Mouse (Mus musculus) right cerebral cortex, postnatal 14 days (tissue): Measurements from ENCODE around the gene Bcl2l11.

ENCODE experiments used
- DNase-seq: peaks from one replicate; pipeline ENCODE4 v3.0.0; 2022

The Bcl2l11 gene

GRCm38 (mm10) chr2:128114621-128115020 lies 11.2 kb upstream of the Bcl2l11 start:
- no peak for DNase-seq

DNA sequence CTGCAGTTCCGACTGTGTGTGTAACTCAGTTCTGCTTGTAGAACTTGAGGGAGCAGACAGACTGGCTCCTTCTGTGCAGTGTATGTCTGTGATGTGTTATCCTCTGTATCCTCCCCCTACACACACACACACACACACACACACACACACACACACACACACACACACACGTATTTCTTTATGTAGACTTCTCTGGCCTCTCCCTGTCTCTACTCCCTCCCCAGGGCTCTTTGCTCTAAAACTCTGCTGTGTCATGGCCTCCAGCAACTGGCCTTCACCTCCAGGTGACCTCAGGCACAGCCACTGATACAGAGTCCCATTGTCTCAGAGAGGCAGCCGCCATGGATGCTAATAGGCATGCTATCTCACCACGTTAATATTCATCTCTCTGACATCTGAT lies 10.3 kb upstream of the Bcl2l11 start:
- no peak for DNase-seq

- no peak for DNase-seq
Measured at GRCm38 (mm10) chr2:128117605-128118004, 8.2 kb upstream of the Bcl2l11 start.

DNA sequence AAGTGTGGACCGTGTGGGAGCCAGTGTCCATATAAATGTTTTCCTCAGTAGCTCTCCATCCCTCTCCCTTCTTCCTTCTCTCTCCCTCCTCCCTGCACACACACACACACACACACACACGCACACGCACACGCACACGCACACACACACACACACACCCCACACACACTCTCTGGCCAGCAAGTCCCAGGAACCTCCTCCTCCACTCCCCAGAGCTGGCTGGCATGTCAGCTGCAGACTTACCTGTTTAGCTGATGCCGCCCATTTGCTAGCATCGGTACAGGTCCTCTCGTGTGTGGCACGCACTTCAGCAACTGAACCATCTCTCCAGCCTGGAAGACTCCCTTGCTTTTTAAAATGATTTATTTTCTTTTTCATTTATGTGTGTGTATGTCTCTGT lies 6.9 kb upstream of the Bcl2l11 start:
- DNase-seq: no peak

- DNase-seq: peak; percentile 50
Measured at GRCm38 (mm10) chr2:128122491-128122890, 3.3 kb upstream of the Bcl2l11 start.

DNA sequence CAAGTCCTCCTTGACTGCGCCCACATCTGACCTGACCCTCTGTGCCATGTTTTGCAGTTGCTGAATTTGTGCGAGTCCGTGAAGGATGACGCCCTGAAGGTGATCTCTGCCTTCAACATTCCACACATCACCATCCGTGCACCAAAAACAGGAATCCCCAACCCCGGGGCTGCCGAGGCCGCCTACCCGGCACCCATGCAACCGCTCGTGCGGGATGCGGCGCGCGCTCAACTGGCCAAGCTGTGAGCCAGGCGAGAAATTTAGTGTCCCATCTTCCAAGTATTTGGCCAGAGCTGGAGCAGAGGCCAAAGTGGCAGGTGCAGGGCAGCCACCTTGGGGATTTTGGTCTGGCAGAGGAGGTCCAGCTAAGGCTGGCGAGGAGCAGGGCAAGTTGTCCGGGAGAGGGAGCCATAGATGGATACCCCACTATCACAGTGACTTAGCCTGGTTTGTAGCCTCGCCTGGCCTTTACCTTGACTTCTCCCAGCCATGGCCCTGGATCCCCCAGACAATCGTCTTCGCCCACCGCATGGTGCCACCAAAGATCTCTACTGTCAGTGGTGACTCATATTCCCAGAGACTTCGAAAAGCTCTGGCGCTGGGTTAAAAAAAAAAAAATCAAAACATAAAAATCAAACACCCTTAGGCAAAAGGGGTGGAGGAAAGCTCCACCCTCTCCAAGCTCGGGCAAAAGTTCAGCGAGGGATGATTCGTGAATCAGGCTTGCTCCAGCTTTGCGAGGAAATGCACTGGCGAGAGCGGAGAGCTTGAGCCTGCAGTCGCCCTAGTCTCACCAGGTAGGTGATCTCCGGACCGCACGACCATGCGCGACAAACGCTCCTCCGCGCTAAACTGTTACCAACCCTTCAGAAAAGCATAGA lies 2.7 kb upstream of the Bcl2l11 start:
- no peak for DNase-seq

DNA sequence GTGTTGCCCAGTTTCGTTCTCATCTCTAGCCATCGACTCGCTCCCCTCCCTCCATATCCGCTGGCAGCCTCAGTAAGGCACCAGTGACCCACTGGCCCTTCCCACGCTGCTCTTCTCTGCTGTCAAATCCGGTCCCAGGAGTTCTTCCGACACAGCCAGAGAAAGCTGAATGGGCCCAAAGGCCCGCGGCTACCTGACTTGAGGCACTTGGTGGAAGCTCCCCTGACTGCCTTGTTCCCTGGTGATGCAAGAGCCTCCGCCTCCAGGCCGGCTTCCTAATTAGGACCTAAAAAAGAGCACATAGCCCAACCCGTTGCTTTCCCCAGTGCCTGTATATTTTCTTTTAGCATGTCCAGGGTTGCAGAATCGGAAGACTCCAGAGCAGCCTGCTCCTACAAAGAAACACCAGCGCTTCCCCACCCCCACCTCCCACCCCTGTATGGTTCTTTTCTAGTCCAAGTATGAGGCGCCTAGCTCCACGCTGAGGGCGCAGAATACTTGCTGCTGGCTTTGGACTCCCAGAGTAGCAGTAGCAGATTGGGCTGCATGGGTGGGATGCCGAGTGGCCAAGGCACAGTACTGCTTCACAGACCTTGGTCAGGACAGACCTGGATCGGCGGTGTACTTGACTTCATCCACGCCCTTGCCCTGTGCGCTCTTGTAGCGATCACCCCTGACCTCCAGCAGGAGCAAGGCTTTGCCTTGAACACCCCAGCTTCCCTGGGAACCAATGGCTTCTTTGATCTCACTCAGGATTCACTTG lies 1.7 kb upstream of the Bcl2l11 start:
- DNase-seq: no peak

- no peak for DNase-seq
Measured at GRCm38 (mm10) chr2:128124693-128125092, 1.1 kb upstream of the Bcl2l11 start.

DNA sequence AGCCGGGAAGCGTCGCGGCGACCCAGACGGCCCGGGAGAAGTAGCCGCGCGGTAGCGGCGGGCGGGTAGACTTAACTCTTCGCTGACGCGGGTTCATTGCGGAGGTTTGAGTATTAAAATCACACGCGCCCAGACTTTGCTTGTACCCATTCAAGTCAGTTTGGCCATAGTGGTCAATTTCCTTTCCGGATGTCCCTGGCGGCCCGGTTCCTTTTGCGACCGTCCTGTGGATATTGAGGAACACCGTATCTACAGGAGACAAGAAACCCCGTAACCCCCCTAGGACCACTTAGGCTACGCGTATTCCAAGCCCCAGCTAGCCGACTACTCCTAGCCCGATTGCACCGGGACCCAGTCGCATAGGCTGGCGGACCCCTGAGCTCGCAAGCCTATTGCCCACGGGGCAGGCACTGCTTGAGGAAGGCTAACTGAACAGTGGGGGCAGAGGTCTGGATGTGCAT lies 783 bp downstream of the Bcl2l11 start:
- no peak for DNase-seq

DNA sequence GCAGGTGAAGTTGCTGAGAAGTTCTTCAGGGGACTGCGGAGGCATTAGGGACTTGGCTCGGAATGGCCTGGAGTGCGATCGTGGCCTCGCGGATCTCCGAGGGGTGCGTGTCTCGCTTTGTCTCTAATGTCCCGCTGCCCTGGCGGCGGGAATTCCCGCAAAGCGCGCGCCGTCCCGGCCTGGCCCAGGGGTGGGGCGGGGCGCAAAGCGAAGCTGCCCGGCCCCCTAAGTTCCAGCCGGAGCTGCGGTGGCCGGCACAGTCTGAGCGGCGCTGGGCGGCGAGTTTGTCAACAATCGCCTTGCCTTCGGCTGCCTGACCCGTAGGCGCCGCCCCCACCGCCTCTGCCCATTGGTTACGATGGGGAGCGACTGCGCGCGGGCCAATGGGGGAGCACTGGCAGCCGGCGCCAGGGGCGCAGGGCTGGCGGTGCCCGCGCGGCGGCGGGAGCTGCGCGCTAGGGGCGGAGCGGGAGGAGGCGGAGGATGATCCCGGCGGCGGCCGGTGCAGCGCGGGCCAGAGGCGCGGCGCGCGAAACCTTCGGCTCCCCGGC lies 1.4 kb downstream of the Bcl2l11 start:
- DNase-seq: peak; percentile 87

GRCm38 (mm10) chr2:128127691-128128292 lies 2.0 kb downstream of the Bcl2l11 start:
- DNase-seq: peak; percentile 44

GRCm38 (mm10) chr2:128128532-128128931 lies 2.7 kb downstream of the Bcl2l11 start:
- DNase-seq: no peak

DNA sequence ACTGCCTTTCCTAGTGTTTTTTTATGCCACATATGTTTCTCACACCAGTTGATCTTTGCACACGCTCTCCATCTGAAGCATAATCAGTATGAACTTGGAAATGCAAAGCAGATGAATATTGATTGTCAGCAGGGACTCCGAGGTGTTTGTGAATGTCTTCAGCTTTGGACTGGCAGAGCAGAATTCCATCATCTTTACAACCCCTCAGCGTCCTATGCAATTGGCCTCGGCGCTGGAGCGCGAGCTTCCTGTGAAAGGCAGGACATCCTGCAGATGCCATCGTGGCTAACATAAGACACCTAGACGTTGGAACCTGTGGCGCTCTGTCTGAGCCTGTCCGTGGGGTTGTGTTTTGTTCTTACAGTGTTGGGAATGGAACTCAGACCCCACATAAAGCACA lies 5.7 kb downstream of the Bcl2l11 start:
- no peak for DNase-seq

- no peak for DNase-seq
Measured at GRCm38 (mm10) chr2:128132635-128133034, 6.8 kb downstream of the Bcl2l11 start.

GRCm38 (mm10) chr2:128133865-128134264 lies 8.0 kb downstream of the Bcl2l11 start:
- no peak for DNase-seq

DNA sequence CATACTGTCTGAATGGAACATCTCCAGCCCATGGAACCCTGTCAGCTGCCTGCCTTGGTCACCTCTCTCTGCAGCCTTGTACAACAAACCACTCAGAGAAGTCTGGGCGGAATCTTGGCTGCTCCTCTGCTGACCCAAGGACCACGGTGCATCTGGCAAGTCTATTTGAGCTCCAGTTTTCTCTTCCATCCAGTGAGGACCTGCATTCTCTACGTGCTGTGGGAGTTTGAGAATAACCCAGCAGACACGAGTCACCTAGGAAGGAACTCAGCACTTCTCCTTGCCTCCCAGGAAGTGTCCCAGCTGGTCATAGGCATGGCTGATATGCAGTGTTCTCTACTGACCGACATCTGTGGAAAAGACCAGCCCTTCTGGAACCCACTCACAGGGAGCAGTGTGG lies 8.6 kb downstream of the Bcl2l11 start:
- DNase-seq: no peak

DNA sequence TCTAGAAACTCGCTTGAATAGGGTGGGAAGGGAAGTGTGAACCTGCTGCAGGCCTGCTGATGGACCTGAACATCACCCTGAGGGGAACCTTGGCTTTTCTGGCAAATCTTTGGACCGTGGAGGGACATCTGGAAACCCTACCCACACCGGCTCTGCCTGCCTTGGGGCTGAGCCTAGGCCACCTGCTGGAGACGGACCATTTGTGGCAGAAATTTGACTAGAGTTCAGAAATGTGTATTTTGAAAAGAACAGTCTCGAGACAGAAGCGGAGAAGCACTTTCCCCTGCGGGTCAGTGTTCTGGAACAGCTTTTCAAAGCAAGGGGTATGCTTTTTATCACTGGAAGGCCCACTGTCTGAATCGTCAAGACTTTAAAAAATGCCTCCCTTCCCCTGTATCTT lies 9.1 kb downstream of the Bcl2l11 start:
- no peak for DNase-seq

GRCm38 (mm10) chr2:128136769-128137433 lies 11.1 kb downstream of the Bcl2l11 start:
- DNase-seq: no peak

DNA sequence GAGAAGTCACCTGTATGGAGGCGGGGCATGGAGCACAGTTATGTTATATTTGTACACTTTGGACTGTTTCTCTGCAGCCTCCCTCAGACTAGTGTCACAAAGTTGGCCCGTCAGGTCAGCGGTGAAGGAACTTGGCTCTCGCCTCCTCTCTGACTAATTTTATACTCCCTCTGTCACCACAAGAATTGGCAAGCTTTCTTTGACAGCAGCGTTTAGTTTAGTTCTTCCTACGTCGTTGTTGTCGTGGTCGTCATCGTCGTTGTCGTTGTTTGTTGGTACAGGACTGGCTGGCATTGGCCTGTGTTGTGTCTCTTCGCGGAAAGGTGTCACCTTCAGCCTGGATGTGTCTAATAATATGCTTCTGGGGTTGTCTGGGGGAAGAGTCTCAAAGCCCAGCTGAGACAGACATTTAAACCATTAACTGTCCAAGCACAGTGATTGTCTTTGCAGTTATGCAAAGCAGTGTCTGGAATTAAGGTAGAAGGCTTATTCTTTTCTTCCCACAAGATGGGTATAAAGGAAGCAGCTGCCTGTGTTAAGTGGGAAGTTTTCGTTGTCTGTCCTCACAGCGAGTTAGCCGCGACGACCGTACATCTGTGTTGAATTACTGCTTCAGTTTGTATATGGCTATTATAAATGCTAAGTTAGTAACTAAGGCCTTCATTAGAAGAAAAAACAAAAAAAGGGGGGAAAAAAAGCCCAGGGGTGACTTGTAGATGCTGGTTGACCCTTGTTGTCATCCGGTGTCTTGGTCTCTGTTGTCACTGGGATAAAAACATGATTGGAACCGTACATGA lies 11.8 kb downstream of the Bcl2l11 start:
- no peak for DNase-seq

GRCm38 (mm10) chr2:128138924-128139323 lies 13.1 kb downstream of the Bcl2l11 start:
- no peak for DNase-seq

DNA sequence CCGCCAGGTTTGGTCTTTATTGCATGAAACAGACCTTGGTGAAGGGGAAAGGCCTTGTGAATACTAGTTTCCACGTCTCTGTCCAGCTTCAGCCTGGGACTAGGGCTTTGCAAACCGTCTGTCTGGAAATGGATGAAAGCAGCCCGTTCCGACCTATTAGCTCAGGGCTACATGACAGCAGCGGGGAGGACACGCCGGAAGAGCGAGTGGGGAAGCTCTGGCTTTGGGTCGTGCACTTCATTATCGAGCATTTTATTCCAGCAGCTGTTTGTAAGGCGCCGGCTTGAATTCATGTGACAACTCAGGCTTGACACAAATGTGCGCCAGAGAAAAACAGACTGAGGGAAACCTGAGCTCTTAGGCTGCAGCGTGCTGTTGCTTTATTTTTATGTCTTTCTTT lies 13.9 kb downstream of the Bcl2l11 start:
- DNase-seq: no peak

- DNase-seq: no peak
Measured at GRCm38 (mm10) chr2:128140183-128140582, 14.3 kb downstream of the Bcl2l11 start.
